Mouse (Mus musculus): ENCODE data around the gene Galnt5. TPM values are rescaled to one million over a fixed set of nuclear protein-coding genes. Genes with fewer than 3 reads are reported as not detected.

Galnt5 gene
- polyA plus RNA-seq, 1 experiment, result not detected

- no peaks in the 10 kb centered on the region for H3K27me3 ChIP-seq (ENCODE audit: control insufficient read depth, insufficient read depth, insufficient read length)
- H3ac ChIP-seq (ENCODE audit: control insufficient read depth, insufficient read length, low read depth), result no peak overlapping the region
- no peak for TF ChIP-seq CTCF (IDR thresholded peaks at IDR 0.05; ENCODE audit: control insufficient read depth, insufficient read depth, insufficient read length)
- no peak for TF ChIP-seq MYOG (IDR thresholded peaks at IDR 0.05; ENCODE audit: control insufficient read depth, extremely low read depth, insufficient read length)
- no peak for TF ChIP-seq FOSL1 (IDR thresholded peaks at IDR 0.05; ENCODE audit: insufficient read depth, low read length, poor library complexity, severe bottlenecking)
- no peak for TF ChIP-seq MAX (IDR thresholded peaks at IDR 0.05)
- TF ChIP-seq CEBPB (IDR thresholded peaks at IDR 0.05; ENCODE audit: low read depth), result no peak
- TF ChIP-seq MYOD1 (IDR thresholded peaks at IDR 0.05; ENCODE audit: control insufficient read depth, insufficient read length, low read depth), result no peak
- TF ChIP-seq USF1 (IDR thresholded peaks at IDR 0.05; ENCODE audit: low read depth), result no peak
Observed at GRCm38 (mm10) chr2:58094818-58095217, 97.1 kb downstream of the Galnt5 start.

More at GRCm38 (mm10) chr2:58094818-58095217, 97.1 kb downstream of the Galnt5 start:
- Histone ChIP-seq H3K36me3 (ENCODE audit: control insufficient read depth, insufficient read depth) (no peaks in the 10 kb centered on the region), H3K79me3 (ENCODE audit: low read depth) (no peaks in the 10 kb centered on the region), H3K4me3 (ENCODE audit: insufficient read depth, poor library complexity, severe bottlenecking) (no peak overlapping the region), H3K79me2 (ENCODE audit: control insufficient read depth, insufficient read depth) (no peaks in the 10 kb centered on the region)

Other genes starting within 250 kb of the Galnt5 start
- gene Ermn, start 55.0 kb downstream of the Galnt5 start, polyA plus RNA-seq (2012; fragmentation: generic; extraction: Trizol), result not detected
- gene Cytip, start 197.6 kb downstream of the Galnt5 start, polyA plus RNA-seq (2012; fragmentation: generic; extraction: Trizol), result 0.13 TPM